Mouse (Mus musculus) MEL (cell line): ENCODE data around the gene Rgs13. TPM values are rescaled to one million over a fixed set of nuclear protein-coding genes. Genes with fewer than 3 reads are reported as not detected.

Experiments
- DNase-seq: peaks from one replicate; pipeline ENCODE4 v3.0.0; 2011; ENCODE audit warnings: low read depth, low spot score
- H3K27ac ChIP-seq: 2 replicates; pipeline ENCODE4 v1.5.1; 2012; ENCODE audit warnings: low read depth, mild to moderate bottlenecking, control low read depth, low read length, moderate library complexity; ENCODE audit not compliant: control insufficient read depth
- H3K27me3 ChIP-seq, 2 experiments: fragments of 150-350 bp in 1 of 2; sonication (generic) in 1 of 2; 2 replicates each; pipeline ENCODE4 v1.6.1; 2012; ENCODE audit warnings: low read length in 2 of 2, mild to moderate bottlenecking in 2 of 2, improper control_type of control experiment in 1 of 2, moderate library complexity in 1 of 2; ENCODE audit not compliant: insufficient read depth in 2 of 2, control insufficient read depth in 1 of 2
- H3K36me3 ChIP-seq, 2 experiments: 2 replicates each; pipeline ENCODE4 v1.6.1; 2012 to 2014; ENCODE audit warnings: low read length in 2 of 2, improper control_type of control experiment in 1 of 2, inconsistent platforms in 1 of 2, mild to moderate bottlenecking in 1 of 2; ENCODE audit not compliant: insufficient read depth in 2 of 2, control insufficient read depth in 1 of 2
- H3K4me1 ChIP-seq, 2 experiments: fragments of 150-350 bp in 1 of 2; sonication (generic) in 1 of 2; 2 replicates each; pipeline ENCODE4 v1.6.1; 2012; ENCODE audit warnings: low read length in 2 of 2, improper control_type of control experiment in 1 of 2, mild to moderate bottlenecking in 1 of 2; ENCODE audit not compliant: insufficient read depth in 2 of 2, control insufficient read depth in 1 of 2
- H3K4me3 ChIP-seq, 2 experiments: fragments of 150-350 bp in 1 of 2; sonication (generic) in 1 of 2; 2 replicates each; pipeline ENCODE4 v1.5.1; 2012; ENCODE audit warnings: low read depth in 2 of 2, low read length in 2 of 2, mild to moderate bottlenecking in 2 of 2, moderate library complexity in 2 of 2, control low read depth in 1 of 2, improper control_type of control experiment in 1 of 2; ENCODE audit not compliant: control insufficient read depth in 1 of 2, insufficient read depth in 1 of 2
- H3K79me2 ChIP-seq: 2 replicates; pipeline ENCODE4 v1.6.1; 2012; ENCODE audit warnings: mild to moderate bottlenecking, low read length, moderate library complexity; ENCODE audit not compliant: control insufficient read depth, poor library complexity, insufficient read depth
- H3K9ac ChIP-seq: 2 replicates; pipeline ENCODE4 v1.6.1; 2012; ENCODE audit warnings: low read depth, mild to moderate bottlenecking, control low read depth, low read length, moderate library complexity; ENCODE audit not compliant: control insufficient read depth, poor library complexity, severe bottlenecking
- H3K9me3 ChIP-seq: fragments of 150-350 bp; sonication (generic); replicated peaks from 2 replicates; pipeline ENCODE4 v1.6.1; 2012; ENCODE audit warnings: mild to moderate bottlenecking, low read length, improper control_type of control experiment, moderate library complexity; ENCODE audit not compliant: insufficient read depth
- BHLHE40 ChIP-seq: IDR thresholded peaks from 2 replicates; pipeline ENCODE4 v1.6.1; 2012; ENCODE audit warnings: low read depth, mild to moderate bottlenecking, inconsistent platforms, low read length, improper control_type of control experiment, borderline replicate concordance
- CHD1 ChIP-seq: IDR thresholded peaks from 2 replicates; pipeline ENCODE4 v1.6.1; 2012; ENCODE audit warnings: low read depth, mild to moderate bottlenecking, inconsistent platforms, low read length, improper control_type of control experiment
- E2F4 ChIP-seq: IDR thresholded peaks from 2 replicates; pipeline ENCODE4 v1.6.1; 2011; ENCODE audit warnings: low read depth, low read length, improper control_type of control experiment, borderline replicate concordance
- ETS1 ChIP-seq: IDR thresholded peaks from 2 replicates; pipeline ENCODE4 v1.6.1; 2012; ENCODE audit warnings: low read depth, mild to moderate bottlenecking, inconsistent platforms, low read length, improper control_type of control experiment, moderate library complexity
- GABPA ChIP-seq: IDR thresholded peaks from 2 replicates; pipeline ENCODE4 v1.6.1; 2012; ENCODE audit warnings: low read depth, mild to moderate bottlenecking, inconsistent platforms, low read length, improper control_type of control experiment, moderate library complexity
- GATA1 ChIP-seq: IDR thresholded peaks from 2 replicates; pipeline ENCODE4 v1.6.1; 2011; ENCODE audit warnings: low read depth, low read length, improper control_type of control experiment
- HCFC1 ChIP-seq: IDR thresholded peaks from 2 replicates; pipeline ENCODE4 v1.6.1; 2012; ENCODE audit warnings: low read depth, mild to moderate bottlenecking, inconsistent platforms, low read length, improper control_type of control experiment, moderate library complexity
- JUND ChIP-seq: IDR thresholded peaks from 2 replicates; pipeline ENCODE4 v1.6.1; 2011; ENCODE audit warnings: low read depth, mild to moderate bottlenecking, improper control_type of control experiment, low read length
- MAFK ChIP-seq: IDR thresholded peaks from 2 replicates; pipeline ENCODE4 v1.6.1; 2011; ENCODE audit warnings: low read depth, mild to moderate bottlenecking, low read length, improper control_type of control experiment, borderline replicate concordance
- MAX ChIP-seq: IDR thresholded peaks from 2 replicates; pipeline ENCODE4 v1.6.1; 2011; ENCODE audit warnings: low read length, improper control_type of control experiment
- MEF2A ChIP-seq: IDR thresholded peaks from 2 replicates; pipeline ENCODE4 v1.6.1; 2014; ENCODE audit warnings: low read depth, mild to moderate bottlenecking, inconsistent platforms, low read length, improper control_type of control experiment; ENCODE audit not compliant: poor library complexity, insufficient replicate concordance, severe bottlenecking; ENCODE audit errors: extremely low read depth
- MYB ChIP-seq: IDR thresholded peaks from 2 replicates; pipeline ENCODE4 v1.6.1; 2011; ENCODE audit warnings: mild to moderate bottlenecking, low read depth, low read length, improper control_type of control experiment
- MYC ChIP-seq: IDR thresholded peaks from 2 replicates; pipeline ENCODE4 v1.6.1; 2011; ENCODE audit warnings: low read depth, mild to moderate bottlenecking, low read length, improper control_type of control experiment, moderate library complexity
- RCOR1 ChIP-seq: IDR thresholded peaks from 2 replicates; pipeline ENCODE4 v1.6.1; 2012; ENCODE audit warnings: low read depth, mild to moderate bottlenecking, inconsistent platforms, low read length, improper control_type of control experiment
- SMC3 ChIP-seq: IDR thresholded peaks from 2 replicates; pipeline ENCODE4 v1.6.1; 2011; ENCODE audit warnings: low read depth, low read length, improper control_type of control experiment
- USF2 ChIP-seq, 2 experiments: IDR thresholded peaks; 2 replicates each; pipeline ENCODE4 v1.6.1; 2011 to 2012; ENCODE audit warnings: improper control_type of control experiment in 2 of 2, low read length in 2 of 2, borderline replicate concordance in 1 of 2, inconsistent platforms in 1 of 2, low read depth in 1 of 2, mild to moderate bottlenecking in 1 of 2; ENCODE audit not compliant: insufficient read depth in 1 of 2
- ZKSCAN1 ChIP-seq: IDR thresholded peaks from 2 replicates; pipeline ENCODE4 v1.6.1; 2012; ENCODE audit warnings: low read depth, mild to moderate bottlenecking, inconsistent platforms, low read length, improper control_type of control experiment, moderate library complexity
- ZMIZ1 ChIP-seq: IDR thresholded peaks from 2 replicates; pipeline ENCODE4 v1.6.1; 2012; ENCODE audit warnings: low read depth, mild to moderate bottlenecking, inconsistent platforms, low read length, improper control_type of control experiment, moderate library complexity
- polyA plus RNA-seq, 2 experiments: library from polyadenylated mRNA; stranded (reverse) in 1 of 2; unstranded in 1 of 2; fragments of >175 nt in 1 of 2; fragments of >200 nt in 1 of 2; gene quantifications; 2 replicates each; pipeline versions ENCODE4 v1.2.1 to v1.2.4; 2012; ENCODE audit warnings: low replicate concordance in 2 of 2, low read depth in 1 of 2; ENCODE audit not compliant: insufficient read length in 2 of 2, insufficient read depth in 1 of 2, missing spikeins in 1 of 2
- total RNA-seq: library from RNA; depleted of rRNA; stranded (reverse); fragments of 300-350 nt; gene quantifications from 2 replicates; pipeline ENCODE4 v1.2.3, GENCODE M21; 2012

The Rgs13 gene
- total and polyA plus RNA-seq, 3 experiments: not detected

- H3K27me3 ChIP-seq: no peaks in the 10 kb centered on the region
- no peaks in the 10 kb centered on the region for H3K79me2 ChIP-seq
- no peak overlapping the region for H3K9ac ChIP-seq
- no peaks in the 10 kb centered on the region; a peak in 2 of 4 replicates for H3K4me1 ChIP-seq
- no peaks in the 10 kb centered on the region for H3K36me3 ChIP-seq
- DNase-seq: no peak
- TF ChIP-seq MYC: no peak
- TF ChIP-seq E2F4: no peak
- no peak for TF ChIP-seq MEF2A
- no peak for TF ChIP-seq CHD1
- TF ChIP-seq JUND: no peak
- TF ChIP-seq ZKSCAN1: no peak
- TF ChIP-seq MAFK: no peak
- no peak for TF ChIP-seq RCOR1
- no peak for TF ChIP-seq SMC3
- no peak for TF ChIP-seq ZMIZ1
- TF ChIP-seq MYB: no peak
- no peak for TF ChIP-seq HCFC1
- no peak for TF ChIP-seq GABPA
- TF ChIP-seq BHLHE40: no peak
- TF ChIP-seq MAX: no peak
- TF ChIP-seq ETS1: no peak
- H3K9me3 ChIP-seq: no peaks in the 10 kb centered on the region
- H3K27ac ChIP-seq: no peak overlapping the region
- no peak overlapping the region for H3K4me3 ChIP-seq
Observed at GRCm38 (mm10) chr1:144152526-144152925, 24.6 kb downstream of the Rgs13 start.

DNA sequence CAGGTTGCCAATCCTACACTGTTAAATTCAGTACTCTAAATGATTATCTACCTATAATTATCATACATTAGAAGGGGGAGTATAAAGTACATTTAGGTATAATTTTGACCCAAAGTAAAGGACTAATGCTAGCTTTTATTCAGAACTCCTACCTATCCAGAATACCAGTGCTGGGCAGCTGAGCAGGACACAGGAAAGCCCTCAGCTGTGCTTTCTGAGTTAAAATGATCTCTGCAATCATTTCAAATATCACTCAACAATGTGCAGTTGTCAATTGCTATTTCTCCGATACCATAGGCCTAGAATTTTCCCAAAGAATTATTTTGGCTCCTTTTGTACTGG is 25.0 kb downstream of the Rgs13 start:
- no peak for DNase-seq
- Histone ChIP-seq H3K79me2 (no peaks in the 10 kb centered on the region), H3K4me1 (no peaks in the 10 kb centered on the region; a peak in 2 of 4 replicates), H3K4me3 (no peak overlapping the region), H3K27ac (no peak overlapping the region), H3K36me3 (no peaks in the 10 kb centered on the region)
- TF ChIP-seq GATA1: no peak
- TF ChIP-seq JUND: no peak
- TF ChIP-seq E2F4: no peak
- TF ChIP-seq MYC: no peak
- no peak for TF ChIP-seq MAX
- no peak for TF ChIP-seq GABPA
- TF ChIP-seq USF2 (IDR thresholded peaks at IDR 0.05; ENCODE audit: borderline replicate concordance in 1 of 2, insufficient read depth in 1 of 2, low read depth in 1 of 2, low read length in 2 of 2): no peak
- TF ChIP-seq CHD1: no peak
- no peak for TF ChIP-seq SMC3
- TF ChIP-seq, all 39 proteins: peak for 0
- Histone ChIP-seq H3K9ac (no peak overlapping the region), H3K9me3 (no peaks in the 10 kb centered on the region), H3K27me3 (no peaks in the 10 kb centered on the region)
